Mouse (Mus musculus): Measurements from ENCODE around the gene Rassf4. TPM values are rescaled to one million over a fixed set of nuclear protein-coding genes. Genes with fewer than 3 reads are reported as not detected.

Gene Rassf4
- total and polyA plus RNA-seq, 3 experiments = 0.08 TPM; not detected in 1

DNA sequence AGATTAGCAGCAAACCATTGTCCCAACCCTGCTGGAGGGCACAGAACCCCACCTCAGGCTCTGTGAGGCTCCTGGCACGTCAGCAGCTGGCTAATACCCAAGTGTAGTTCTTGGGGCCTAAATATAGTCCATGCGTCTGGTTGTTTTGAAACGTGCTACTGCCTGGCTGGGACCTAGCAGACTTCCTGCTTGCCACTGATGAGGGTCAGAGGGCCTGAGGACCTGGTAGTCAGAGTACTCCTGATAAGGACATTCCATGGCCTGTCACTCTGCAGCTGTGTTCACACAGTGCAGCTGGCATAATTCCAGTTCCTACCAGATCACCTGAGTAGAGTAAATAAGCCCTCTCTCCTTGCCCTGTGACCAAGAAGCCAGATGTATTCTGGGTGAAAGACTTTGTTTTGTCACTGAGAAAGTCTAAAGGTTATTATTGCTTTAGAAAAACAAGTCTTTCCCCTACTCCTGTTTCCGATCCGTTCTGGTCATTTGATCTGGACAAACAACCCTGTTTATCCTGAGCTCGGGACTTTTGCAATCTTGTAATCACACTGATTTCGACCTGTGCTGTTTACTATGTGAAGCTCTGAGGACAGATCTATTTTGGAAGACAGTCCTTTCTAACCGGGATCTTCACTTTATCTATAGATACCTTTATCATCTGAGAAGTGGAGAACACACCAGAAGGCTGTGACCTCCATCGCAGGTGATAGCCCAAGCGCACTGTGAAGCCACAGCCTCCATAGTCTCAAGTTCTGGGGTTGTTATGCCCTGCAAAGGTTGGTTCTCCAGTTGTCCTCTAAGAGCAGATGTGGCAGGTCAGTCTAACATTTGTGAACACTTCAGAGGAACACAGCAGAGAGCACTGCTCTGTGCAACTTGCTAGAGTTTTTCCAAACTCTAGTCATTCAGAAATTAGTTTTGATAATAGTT lies 38.2 kb downstream of the Rassf4 start:
- Histone ChIP-seq H3K27ac (ENCODE audit: control insufficient read depth, low read depth, low read length) (no peak overlapping the region), H3K4me3 (ENCODE audit: control insufficient read depth in 1 of 2, insufficient read depth in 1 of 2, low read depth in 2 of 2, low read length in 2 of 2) (no peak overlapping the region), H3K9me3 (replicated peaks; ENCODE audit: insufficient read depth, low read length) (no peaks in the 10 kb centered on the region), H3K36me3 (ENCODE audit: control insufficient read depth in 1 of 2, insufficient read depth in 2 of 2, low read length in 2 of 2) (no peaks in the 10 kb centered on the region), H3K9ac (ENCODE audit: control insufficient read depth, low read depth, low read length, poor library complexity, severe bottlenecking) (no peak overlapping the region), H3K79me2 (ENCODE audit: control insufficient read depth, insufficient read depth, low read length, poor library complexity) (no peaks in the 10 kb centered on the region), H3K27me3 (ENCODE audit: control insufficient read depth in 1 of 2, insufficient read depth in 2 of 2, low read length in 2 of 2) (no peaks in the 10 kb centered on the region), H3K4me1 (ENCODE audit: control insufficient read depth in 1 of 2, insufficient read depth in 2 of 2, low read length in 2 of 2) (no peaks in the 10 kb centered on the region)
- TF ChIP-seq CHD2 (IDR thresholded peaks at IDR 0.05; ENCODE audit: low read length) (no peak), POLR2AphosphoS5 (IDR thresholded peaks at IDR 0.05; ENCODE audit: borderline replicate concordance, low read depth, low read length) (no peak), NELFE (IDR thresholded peaks at IDR 0.05; ENCODE audit: low read depth, low read length) (no peak), SMC3 (IDR thresholded peaks at IDR 0.05; ENCODE audit: low read depth, low read length) (no peak), MYB (IDR thresholded peaks at IDR 0.05; ENCODE audit: low read depth, low read length) (no peak), BHLHE40 (IDR thresholded peaks at IDR 0.05; ENCODE audit: borderline replicate concordance, low read depth, low read length) (no peak), UBTF (IDR thresholded peaks at IDR 0.05; ENCODE audit: borderline replicate concordance, insufficient read depth, low read depth, low read length) (no peak), JUND (IDR thresholded peaks at IDR 0.05; ENCODE audit: low read depth, low read length) (no peak), EP300 (IDR thresholded peaks at IDR 0.05; ENCODE audit: low read depth in 1 of 2, low read length in 2 of 2) (no peak), USF2 (IDR thresholded peaks at IDR 0.05; ENCODE audit: borderline replicate concordance in 1 of 2, insufficient read depth in 1 of 2, low read depth in 1 of 2, low read length in 2 of 2) (no peak), POLR2AphosphoS2 (IDR thresholded peaks at IDR 0.05; ENCODE audit: low read length) (no peak), ZNF384 (IDR thresholded peaks at IDR 0.05; ENCODE audit: low read depth, low read length) (no peak), MEF2A (IDR thresholded peaks at IDR 0.05; ENCODE audit: extremely low read depth, insufficient replicate concordance, low read depth, low read length, poor library complexity, severe bottlenecking) (no peak), MYC (IDR thresholded peaks at IDR 0.05; ENCODE audit: low read depth, low read length) (no peak), TAL1 (IDR thresholded peaks at IDR 0.05; ENCODE audit: low read length) (no peak), RCOR1 (IDR thresholded peaks at IDR 0.05; ENCODE audit: low read depth, low read length) (no peak)
- DNase-seq (ENCODE audit: low read depth, low spot score) = no peak

Data from MEL (cell line).